Mouse (Mus musculus): ENCODE measurements at regions not wholly inside any gene's neighbourhood (a gene's known extent, or its start where the extent isn't known, plus 50 kb on each side); places are given as distances from the start of the nearest gene placed in this dataset.

- H3K27me3 ChIP-seq (ENCODE audit: control insufficient read depth, insufficient read depth, low read length) = no peaks in the 10 kb centered on the region
- no peak for DNase-seq (ENCODE audit: low spot score)
- H3K36me3 ChIP-seq (replicated peaks; ENCODE audit: control insufficient read depth, insufficient read depth, low read depth, low read length) = no peaks in the 10 kb centered on the region
- H3K27ac ChIP-seq (replicated peaks; ENCODE audit: low read depth, low read length) = no peak overlapping the region
- H3K9ac ChIP-seq (replicated peaks; ENCODE audit: low read length) = no peak overlapping the region
- no peaks in the 10 kb centered on the region for H3K4me1 ChIP-seq (ENCODE audit: control insufficient read depth, insufficient read depth, low read length)
- 30% methylated on average over 5 of the region's 5 CpGs for WGBS
- no peak overlapping the region for H3K4me2 ChIP-seq (ENCODE audit: low read depth, low read length)
- H3K4me3 ChIP-seq (ENCODE audit: low read depth, low read length) = no peak overlapping the region
- H3K9me3 ChIP-seq (replicated peaks; ENCODE audit: control insufficient read depth, low read length) = no peaks in the 10 kb centered on the region
- no peak for ATAC-seq (replicated peaks; ENCODE audit: insufficient number of reproducible peaks, low FRiP score, low TSS enrichment, low read depth)
Observed at GRCm38 (mm10) chr10:84097196-84097595, 343.2 kb downstream of the Nuak1 start.

- WGBS = 91% methylated on average over 7 of the region's 7 CpGs
- Histone ChIP-seq H3K9ac (replicated peaks; ENCODE audit: low read length) (no peak overlapping the region; the same call in 1 of the 2 replicates), H3K36me3 (replicated peaks; ENCODE audit: control insufficient read depth, insufficient read depth, low read depth, low read length) (no peaks in the 10 kb centered on the region), H3K4me3 (ENCODE audit: low read depth, low read length) (no peak overlapping the region), H3K27me3 (ENCODE audit: control insufficient read depth, insufficient read depth, low read length) (no peaks in the 10 kb centered on the region), H3K4me1 (ENCODE audit: control insufficient read depth, insufficient read depth, low read length) (no peaks in the 10 kb centered on the region), H3K9me3 (replicated peaks; ENCODE audit: control insufficient read depth, low read length) (no peaks in the 10 kb centered on the region), H3K4me2 (ENCODE audit: low read depth, low read length) (no peak overlapping the region), H3K27ac (replicated peaks; ENCODE audit: low read depth, low read length) (no peak overlapping the region)
- DNase-seq (ENCODE audit: low spot score) (no peak), ATAC-seq (replicated peaks; ENCODE audit: insufficient number of reproducible peaks, low FRiP score, low TSS enrichment, low read depth) (no peak)
Observed at GRCm38 (mm10) chr10:84103985-84104384, 336.4 kb downstream of the Nuak1 start.

- no peaks in the 10 kb centered on the region for H3K36me3 ChIP-seq (replicated peaks; ENCODE audit: control insufficient read depth, insufficient read depth, low read depth, low read length)
- H3K4me1 ChIP-seq (ENCODE audit: control insufficient read depth, insufficient read depth, low read length) = no peaks in the 10 kb centered on the region
- H3K27ac ChIP-seq (replicated peaks; ENCODE audit: low read depth, low read length) = no peak overlapping the region
- H3K27me3 ChIP-seq (ENCODE audit: control insufficient read depth, insufficient read depth, low read length) = no peaks in the 10 kb centered on the region
- H3K4me3 ChIP-seq (ENCODE audit: low read depth, low read length) = no peak overlapping the region
- H3K4me2 ChIP-seq (ENCODE audit: low read depth, low read length) = no peak overlapping the region
- DNase-seq (ENCODE audit: low spot score) = no peak
- H3K9me3 ChIP-seq (replicated peaks; ENCODE audit: control insufficient read depth, low read length) = no peaks in the 10 kb centered on the region
- H3K9ac ChIP-seq (replicated peaks; ENCODE audit: low read length) = no peak overlapping the region
- WGBS = 85% methylated on average over 6 of the region's 6 CpGs
- no peak for ATAC-seq (replicated peaks; ENCODE audit: insufficient number of reproducible peaks, low FRiP score, low TSS enrichment, low read depth)
Observed at GRCm38 (mm10) chr10:84104556-84104955, 335.8 kb downstream of the Nuak1 start.

- DNase-seq (ENCODE audit: low spot score) (no peak), ATAC-seq (replicated peaks; ENCODE audit: insufficient number of reproducible peaks, low FRiP score, low TSS enrichment, low read depth) (no peak)
- no peaks in the 10 kb centered on the region for H3K4me1 ChIP-seq (ENCODE audit: control insufficient read depth, insufficient read depth, low read length)
- no peaks in the 10 kb centered on the region for H3K9me3 ChIP-seq (replicated peaks; ENCODE audit: control insufficient read depth, low read length)
- WGBS = 53% methylated on average over 7 of the region's 7 CpGs
- no peak overlapping the region for H3K4me2 ChIP-seq (ENCODE audit: low read depth, low read length)
- H3K36me3 ChIP-seq (replicated peaks; ENCODE audit: control insufficient read depth, insufficient read depth, low read depth, low read length) = no peaks in the 10 kb centered on the region
- H3K27me3 ChIP-seq (ENCODE audit: control insufficient read depth, insufficient read depth, low read length) = no peaks in the 10 kb centered on the region
- H3K9ac ChIP-seq (replicated peaks; ENCODE audit: low read length) = no peak overlapping the region
- no peak overlapping the region for H3K27ac ChIP-seq (replicated peaks; ENCODE audit: low read depth, low read length)
- H3K4me3 ChIP-seq (ENCODE audit: low read depth, low read length) = no peak overlapping the region
Observed at GRCm38 (mm10) chr10:84109680-84110371, 330.6 kb downstream of the Nuak1 start.

GRCm38 (mm10) chr10:84110372-84110985 lies 329.9 kb downstream of the Nuak1 start:
- no peak overlapping the region for H3K4me3 ChIP-seq (ENCODE audit: low read depth, low read length)
- no peak overlapping the region for H3K27ac ChIP-seq (replicated peaks; ENCODE audit: low read depth, low read length)
- H3K27me3 ChIP-seq (ENCODE audit: control insufficient read depth, insufficient read depth, low read length) = no peaks in the 10 kb centered on the region
- H3K4me2 ChIP-seq (ENCODE audit: low read depth, low read length) = no peak overlapping the region
- H3K36me3 ChIP-seq (replicated peaks; ENCODE audit: control insufficient read depth, insufficient read depth, low read depth, low read length) = no peaks in the 10 kb centered on the region
- WGBS = 47% methylated on average over 4 of the region's 4 CpGs
- no peak overlapping the region for H3K9ac ChIP-seq (replicated peaks; ENCODE audit: low read length)
- ATAC-seq (replicated peaks; ENCODE audit: insufficient number of reproducible peaks, low FRiP score, low TSS enrichment, low read depth) (no peak), DNase-seq (ENCODE audit: low spot score) (peak; percentile 20)
- H3K4me1 ChIP-seq (ENCODE audit: control insufficient read depth, insufficient read depth, low read length) = no peaks in the 10 kb centered on the region
- no peaks in the 10 kb centered on the region for H3K9me3 ChIP-seq (replicated peaks; ENCODE audit: control insufficient read depth, low read length)

GRCm38 (mm10) chr10:84111502-84111901 lies 328.9 kb downstream of the Nuak1 start:
- Histone ChIP-seq H3K4me3 (ENCODE audit: low read depth, low read length) (no peak overlapping the region), H3K27me3 (ENCODE audit: control insufficient read depth, insufficient read depth, low read length) (no peaks in the 10 kb centered on the region), H3K36me3 (replicated peaks; ENCODE audit: control insufficient read depth, insufficient read depth, low read depth, low read length) (no peaks in the 10 kb centered on the region), H3K9ac (replicated peaks; ENCODE audit: low read length) (no peak overlapping the region), H3K27ac (replicated peaks; ENCODE audit: low read depth, low read length) (no peak overlapping the region), H3K4me2 (ENCODE audit: low read depth, low read length) (no peak overlapping the region), H3K9me3 (replicated peaks; ENCODE audit: control insufficient read depth, low read length) (no peaks in the 10 kb centered on the region), H3K4me1 (ENCODE audit: control insufficient read depth, insufficient read depth, low read length) (no peaks in the 10 kb centered on the region)
- ATAC-seq (replicated peaks; ENCODE audit: insufficient number of reproducible peaks, low FRiP score, low TSS enrichment, low read depth) (no peak), DNase-seq (ENCODE audit: low spot score) (no peak)
- 30% methylated on average over 5 of the region's 5 CpGs for WGBS

GRCm38 (mm10) chr10:84111909-84112308 lies 328.5 kb downstream of the Nuak1 start:
- no peaks in the 10 kb centered on the region for H3K4me1 ChIP-seq (ENCODE audit: control insufficient read depth, insufficient read depth, low read length)
- no peak overlapping the region for H3K4me2 ChIP-seq (ENCODE audit: low read depth, low read length)
- 66% methylated on average over 5 of the region's 5 CpGs for WGBS
- no peak overlapping the region for H3K27ac ChIP-seq (replicated peaks; ENCODE audit: low read depth, low read length)
- no peaks in the 10 kb centered on the region for H3K27me3 ChIP-seq (ENCODE audit: control insufficient read depth, insufficient read depth, low read length)
- no peak overlapping the region for H3K4me3 ChIP-seq (ENCODE audit: low read depth, low read length)
- H3K9me3 ChIP-seq (replicated peaks; ENCODE audit: control insufficient read depth, low read length) = no peaks in the 10 kb centered on the region
- DNase-seq (ENCODE audit: low spot score) = no peak
- no peak overlapping the region for H3K9ac ChIP-seq (replicated peaks; ENCODE audit: low read length)
- no peaks in the 10 kb centered on the region for H3K36me3 ChIP-seq (replicated peaks; ENCODE audit: control insufficient read depth, insufficient read depth, low read depth, low read length)
- no peak for ATAC-seq (replicated peaks; ENCODE audit: insufficient number of reproducible peaks, low FRiP score, low TSS enrichment, low read depth)

- Histone ChIP-seq H3K4me3 (ENCODE audit: low read depth, low read length) (no peak overlapping the region), H3K27me3 (ENCODE audit: control insufficient read depth, insufficient read depth, low read length) (no peaks in the 10 kb centered on the region), H3K4me1 (ENCODE audit: control insufficient read depth, insufficient read depth, low read length) (no peaks in the 10 kb centered on the region), H3K36me3 (replicated peaks; ENCODE audit: control insufficient read depth, insufficient read depth, low read depth, low read length) (no peaks in the 10 kb centered on the region), H3K9me3 (replicated peaks; ENCODE audit: control insufficient read depth, low read length) (no peaks in the 10 kb centered on the region), H3K4me2 (ENCODE audit: low read depth, low read length) (no peak overlapping the region), H3K9ac (replicated peaks; ENCODE audit: low read length) (no peak overlapping the region), H3K27ac (replicated peaks; ENCODE audit: low read depth, low read length) (no peak overlapping the region)
- ATAC-seq (replicated peaks; ENCODE audit: insufficient number of reproducible peaks, low FRiP score, low TSS enrichment, low read depth) = no peak
- DNase-seq (ENCODE audit: low spot score) = no peak
- 86% methylated on average over 8 of the region's 8 CpGs for WGBS
Observed at GRCm38 (mm10) chr10:84119952-84120550, 320.3 kb downstream of the Nuak1 start.

Measured in embryonic facial prominence, embryonic 11.5 days (tissue).